Mouse (Mus musculus) splenic B cell, adult 2 months (primary cell): ENCODE measurements around the gene Dot1l.

Experiments
- DNase-seq: peaks from one replicate; pipeline ENCODE4 v3.0.0-alpha.2; 2011; ENCODE audit warnings: low read depth, low spot score
- H3K27me3 ChIP-seq: 2 replicates; pipeline ENCODE4 v1.6.1; 2012; ENCODE audit warnings: mild to moderate bottlenecking, low read length, moderate library complexity, mixed read lengths; ENCODE audit not compliant: control insufficient read depth, poor library complexity, insufficient read depth, severe bottlenecking
- H3K36me3 ChIP-seq: 2 replicates; pipeline ENCODE4 v1.6.1; 2012; ENCODE audit warnings: mild to moderate bottlenecking, low read length, moderate library complexity, mixed read lengths; ENCODE audit not compliant: control insufficient read depth, poor library complexity, insufficient read depth, severe bottlenecking

Gene Dot1l

GRCm38 (mm10) chr10:80754594-80755290 is at the start of gene Dot1l:
Gene Dot1l (plus strand): TSS chr10:80755206.
- Histone ChIP-seq H3K36me3 (no peaks in the 10 kb centered on the region), H3K27me3 (no peaks in the 10 kb centered on the region)
- peak; percentile 99 for DNase-seq

- no peak for DNase-seq
- no peaks in the 10 kb centered on the region for H3K27me3 ChIP-seq
- H3K36me3 ChIP-seq = peaks cover 11% of the 10 kb centered on the region
Observed at GRCm38 (mm10) chr10:80705479-80705878, 49.5 kb upstream of the Dot1l start.

- no peak for DNase-seq
- Histone ChIP-seq H3K27me3 (no peaks in the 10 kb centered on the region), H3K36me3 (peaks cover 20% of the 10 kb centered on the region)
Observed at GRCm38 (mm10) chr10:80710834-80711233, 44.2 kb upstream of the Dot1l start.

GRCm38 (mm10) chr10:80717281-80717680 is 37.7 kb upstream of the Dot1l start:
- no peak for DNase-seq
- Histone ChIP-seq H3K27me3 (no peaks in the 10 kb centered on the region), H3K36me3 (peaks cover 21% of the 10 kb centered on the region)

GRCm38 (mm10) chr10:80727369-80728127 is 27.5 kb upstream of the Dot1l start:
- Histone ChIP-seq H3K36me3 (peaks cover 16% of the 10 kb centered on the region), H3K27me3 (no peaks in the 10 kb centered on the region)
- no peak for DNase-seq

GRCm38 (mm10) chr10:80732611-80733101 is 22.4 kb upstream of the Dot1l start:
- no peak for DNase-seq
- no peaks in the 10 kb centered on the region for H3K27me3 ChIP-seq

GRCm38 (mm10) chr10:80736731-80737130 is 18.3 kb upstream of the Dot1l start:
- DNase-seq = no peak
- no peaks in the 10 kb centered on the region; the same call in 1 of the 2 replicates for H3K36me3 ChIP-seq
- H3K27me3 ChIP-seq = no peaks in the 10 kb centered on the region

More at GRCm38 (mm10) chr10:80732611-80733101, 22.4 kb upstream of the Dot1l start:
- H3K36me3 ChIP-seq = peaks cover 9% of the 10 kb centered on the region

GRCm38 (mm10) chr10:80738657-80739056 is 16.3 kb upstream of the Dot1l start:
- DNase-seq = peak; percentile 55
- Histone ChIP-seq H3K36me3 (no peaks in the 10 kb centered on the region; the same call in 1 of the 2 replicates), H3K27me3 (no peaks in the 10 kb centered on the region)

GRCm38 (mm10) chr10:80741146-80741545 is 13.9 kb upstream of the Dot1l start:
- no peaks in the 10 kb centered on the region for H3K27me3 ChIP-seq
- no peak for DNase-seq
- no peaks in the 10 kb centered on the region; the same call in 1 of the 2 replicates for H3K36me3 ChIP-seq

- H3K27me3 ChIP-seq = no peaks in the 10 kb centered on the region
- no peaks in the 10 kb centered on the region for H3K36me3 ChIP-seq
- no peak for DNase-seq
Observed at GRCm38 (mm10) chr10:80741634-80742179, 13.3 kb upstream of the Dot1l start.

- Histone ChIP-seq H3K27me3 (no peaks in the 10 kb centered on the region), H3K36me3 (no peaks in the 10 kb centered on the region)
- peak; percentile 100 for DNase-seq
Observed at GRCm38 (mm10) chr10:80742180-80742978, 12.6 kb upstream of the Dot1l start, which contains the start of gene Ap3d1. Gene Ap3d1 (minus strand): TSS chr10:80742264.

GRCm38 (mm10) chr10:80744262-80744661 is 10.7 kb upstream of the Dot1l start:
- H3K27me3 ChIP-seq = no peaks in the 10 kb centered on the region
- no peaks in the 10 kb centered on the region for H3K36me3 ChIP-seq
- peak; percentile 62 for DNase-seq

- Histone ChIP-seq H3K36me3 (no peaks in the 10 kb centered on the region), H3K27me3 (no peaks in the 10 kb centered on the region)
- peak; percentile 89 for DNase-seq
Observed at GRCm38 (mm10) chr10:80747410-80747809, 7.6 kb upstream of the Dot1l start.

- DNase-seq = peak; percentile 75
- H3K36me3 ChIP-seq = no peaks in the 10 kb centered on the region
- H3K27me3 ChIP-seq = no peaks in the 10 kb centered on the region
Observed at GRCm38 (mm10) chr10:80748609-80749008, 6.4 kb upstream of the Dot1l start.
